Mouse (Mus musculus) CD4-positive helper T cell, adult 2 months (primary cell): Measurements from ENCODE around the gene Krtap10-10.
"Not testable (repeated sequence)": the region's sequence is repeated elsewhere in the genome, so short reads cannot be mapped to it uniquely, and the experiment has no call there.

Experiments
- DNase-seq: peaks from one replicate; pipeline ENCODE4 v3.0.0-alpha.2; 2012; ENCODE audit warnings: low read depth, missing footprints, low spot score

Gene Krtap10-10

DNA sequence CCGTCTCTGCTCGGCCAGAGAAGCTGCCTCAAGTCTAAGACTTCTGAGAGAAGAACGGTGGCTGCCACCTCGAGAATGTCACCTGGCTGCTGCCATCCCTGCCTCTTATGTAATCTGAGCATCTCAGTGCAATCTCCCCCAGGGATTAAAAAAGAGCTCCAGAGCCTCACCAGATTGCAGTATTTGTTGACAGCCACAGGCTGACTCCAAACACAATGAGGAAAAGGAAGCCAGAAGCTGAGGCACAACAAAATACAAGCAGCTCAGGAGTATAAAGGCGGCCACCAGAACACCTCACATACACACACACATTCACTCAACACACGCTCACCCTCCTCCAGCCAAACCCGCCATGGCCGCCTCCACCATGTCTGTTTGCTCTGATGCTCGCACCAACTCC lies at the start of gene Krtap10-10:
Krtap10-10 (plus strand) TSS at position 301 of the 400 bp plus-strand sequence.
- DNase-seq: no peak

DNA sequence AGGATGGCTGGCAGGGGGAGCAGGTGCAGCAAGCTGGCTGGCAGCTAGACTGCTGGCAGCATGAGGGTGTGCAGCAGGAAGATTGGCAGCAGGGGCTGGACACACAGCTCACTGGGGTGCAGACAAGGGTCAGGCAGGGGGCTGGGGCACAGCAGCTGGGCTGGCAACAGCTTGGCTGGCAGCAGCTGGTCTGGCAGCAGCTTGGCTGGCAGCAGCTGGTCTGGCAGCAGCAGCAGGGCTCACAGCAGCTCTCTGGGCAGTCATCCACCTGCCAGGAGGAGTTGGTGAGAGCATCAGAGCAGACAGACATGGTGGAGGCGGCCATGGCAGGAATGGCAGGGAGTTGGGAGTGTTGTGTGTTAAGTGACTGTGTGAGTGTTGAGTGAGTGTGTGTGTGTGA lies 47.9 kb upstream of the Krtap10-10 start, which contains the start of gene Gm7137:
Gm7137 (minus strand) TSS at position 325 of the 400 bp plus-strand sequence.
- not testable (repeated sequence) for DNase-seq

- no peak for DNase-seq
Measured at GRCm38 (mm10) chr10:77788621-77789020, 47.1 kb upstream of the Krtap10-10 start.

GRCm38 (mm10) chr10:77794976-77795375 lies 40.8 kb upstream of the Krtap10-10 start, which contains the start of gene Gm9639:
Gene Gm9639 (minus strand): TSS chr10:77795076.
- no peak for DNase-seq

- no peak for DNase-seq
Measured at GRCm38 (mm10) chr10:77797677-77798076, 38.1 kb upstream of the Krtap10-10 start.

GRCm38 (mm10) chr10:77798164-77798920 lies 37.4 kb upstream of the Krtap10-10 start:
- not testable (repeated sequence) for DNase-seq

DNA sequence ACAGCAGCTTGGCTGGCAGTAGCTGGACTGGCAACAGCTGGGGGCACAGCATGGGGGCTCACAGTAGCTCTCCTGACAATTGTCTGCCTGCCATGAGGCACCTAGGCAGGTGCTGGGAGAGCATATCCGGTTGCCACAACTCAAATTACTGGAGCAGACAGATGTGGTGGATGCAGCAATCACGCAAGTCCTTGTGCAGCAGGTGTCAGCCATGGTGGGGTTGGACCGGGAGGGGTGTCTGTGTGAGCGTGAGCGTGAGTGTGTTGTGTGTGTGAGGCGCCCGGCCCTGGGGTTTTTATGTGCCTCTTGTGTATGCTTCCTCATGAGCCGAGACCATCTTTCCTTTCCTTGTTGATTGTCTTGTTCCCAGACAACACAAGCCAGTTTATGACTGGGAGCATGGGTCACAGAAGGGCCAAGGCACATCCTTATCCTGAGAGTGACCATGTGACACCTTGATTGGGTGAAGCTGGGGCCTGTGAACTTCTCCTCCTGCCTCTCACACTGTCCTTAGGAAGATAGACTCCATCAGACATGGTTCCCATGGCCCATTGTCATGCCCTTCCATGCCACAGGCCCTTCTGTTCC lies 36.7 kb upstream of the Krtap10-10 start, which contains the start of gene Gm19668:
Gm19668 (minus strand) TSS at position 213 of the 588 bp plus-strand sequence.
- DNase-seq: no peak

DNA sequence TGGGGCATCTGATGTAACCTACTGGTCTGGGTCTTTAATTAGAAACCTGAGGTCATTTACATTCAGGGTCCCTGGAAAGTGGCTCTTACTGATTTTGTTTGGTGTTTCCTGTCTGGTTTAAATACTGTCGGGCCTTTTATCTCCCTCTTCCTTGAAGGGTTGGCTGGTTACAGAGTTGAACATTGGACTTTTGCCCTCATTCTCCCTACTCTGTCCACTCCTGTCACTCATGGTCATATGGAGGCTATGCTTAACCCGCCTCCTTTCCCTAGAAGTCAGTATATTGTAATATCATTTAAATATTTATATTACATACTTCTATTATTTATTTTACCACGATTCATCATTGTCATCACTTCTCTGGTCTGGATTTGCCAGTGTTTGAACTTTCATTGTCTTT lies 31.7 kb upstream of the Krtap10-10 start:
- DNase-seq: no peak

- DNase-seq: no peak
Measured at GRCm38 (mm10) chr10:77811743-77812142, 24.0 kb upstream of the Krtap10-10 start, which contains the start of gene Gm9507. Gene Gm9507 (minus strand): TSS chr10:77811843.

- DNase-seq: no peak
Measured at GRCm38 (mm10) chr10:77814382-77814781, 21.4 kb upstream of the Krtap10-10 start, which contains the start of gene Gm2696. Gene Gm2696 (plus strand): TSS chr10:77814682.

GRCm38 (mm10) chr10:77815514-77815913 lies 20.2 kb upstream of the Krtap10-10 start:
- DNase-seq: peak; percentile 24

DNA sequence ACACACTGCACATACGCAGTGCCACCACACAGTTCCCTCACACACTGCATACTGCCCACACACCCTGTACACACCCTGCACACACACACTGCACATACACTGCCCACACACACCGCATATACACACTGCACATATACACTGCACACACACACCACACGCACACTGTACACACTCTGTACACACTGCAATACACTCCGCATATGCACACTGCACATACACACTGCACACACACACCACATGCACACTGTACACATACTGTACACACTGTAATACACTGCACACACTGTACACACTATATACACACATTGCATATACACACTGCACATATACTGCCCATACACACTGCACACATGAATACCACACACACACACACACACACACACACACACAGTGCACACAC lies 17.2 kb upstream of the Krtap10-10 start:
- DNase-seq: no peak

- no peak for DNase-seq
Measured at GRCm38 (mm10) chr10:77819203-77819602, 16.5 kb upstream of the Krtap10-10 start.

DNA sequence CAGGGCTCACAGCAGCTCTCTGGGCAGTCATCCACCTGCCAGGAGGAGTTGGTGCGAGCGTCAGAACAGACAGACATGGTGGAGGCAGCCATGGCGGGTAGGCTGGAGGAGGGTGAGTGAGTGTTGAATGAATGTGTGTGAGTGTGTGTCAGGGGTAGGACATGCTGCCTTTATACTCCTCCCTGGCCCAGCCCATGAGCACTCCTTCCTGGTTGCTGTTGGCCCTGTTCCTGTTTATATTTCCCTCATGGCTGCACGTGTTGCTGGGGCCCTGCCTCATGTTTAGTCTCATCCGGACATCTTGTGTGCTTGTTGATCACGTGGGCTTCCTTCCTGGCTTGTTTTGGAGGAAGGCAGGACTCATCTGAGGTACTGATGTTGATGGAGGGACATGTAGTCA lies 8.8 kb upstream of the Krtap10-10 start, which contains the start of gene Krtap10-4:
Krtap10-4 (minus strand) TSS at position 145 of the 400 bp plus-strand sequence.
- no peak for DNase-seq

DNA sequence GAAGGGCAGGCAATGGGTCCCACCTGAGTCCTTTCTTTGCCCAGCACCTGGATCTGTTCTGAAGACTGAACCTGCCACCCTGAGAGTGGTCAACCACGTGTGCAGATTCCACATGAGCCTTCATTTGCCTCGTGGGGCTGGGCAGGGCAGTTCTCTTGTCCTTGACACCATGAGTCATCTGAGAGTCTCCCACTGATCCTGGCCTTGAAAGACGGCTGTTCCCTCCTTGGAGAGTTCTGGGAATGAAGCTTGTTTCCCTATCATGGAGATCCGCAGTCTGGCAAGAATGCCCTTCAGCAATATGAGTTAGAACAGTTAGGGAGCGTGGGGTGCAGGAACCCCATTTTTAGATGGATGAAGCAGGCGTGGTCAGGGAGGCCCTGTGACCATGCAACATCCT lies 3.3 kb downstream of the Krtap10-10 start:
- no peak for DNase-seq

GRCm38 (mm10) chr10:77846503-77846902 lies 10.8 kb downstream of the Krtap10-10 start, which contains the start of gene Gm36176:
Gene Gm36176 (plus strand): TSS chr10:77846803.
- DNase-seq: no peak

DNA sequence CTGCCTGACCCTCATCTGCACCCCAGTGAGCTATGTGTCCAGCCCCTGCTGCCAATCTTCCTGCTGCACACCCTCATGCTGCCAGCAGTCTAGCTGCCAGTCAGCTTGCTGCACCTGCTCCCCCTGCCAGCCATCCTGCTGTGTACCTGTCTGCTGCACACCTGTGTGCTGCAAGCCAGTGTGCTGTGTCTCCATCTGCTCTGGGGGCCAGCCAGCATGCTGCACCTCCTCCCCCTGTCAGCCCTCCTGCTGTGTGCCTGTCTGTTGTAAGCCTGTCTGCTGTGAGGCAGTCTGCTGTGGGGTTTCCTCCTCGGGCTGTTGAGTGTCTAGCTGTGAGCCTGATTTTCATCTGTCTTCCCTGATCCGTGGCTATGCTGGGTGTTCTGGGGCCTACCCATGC lies 11.2 kb downstream of the Krtap10-10 start:
- no peak for DNase-seq

DNA sequence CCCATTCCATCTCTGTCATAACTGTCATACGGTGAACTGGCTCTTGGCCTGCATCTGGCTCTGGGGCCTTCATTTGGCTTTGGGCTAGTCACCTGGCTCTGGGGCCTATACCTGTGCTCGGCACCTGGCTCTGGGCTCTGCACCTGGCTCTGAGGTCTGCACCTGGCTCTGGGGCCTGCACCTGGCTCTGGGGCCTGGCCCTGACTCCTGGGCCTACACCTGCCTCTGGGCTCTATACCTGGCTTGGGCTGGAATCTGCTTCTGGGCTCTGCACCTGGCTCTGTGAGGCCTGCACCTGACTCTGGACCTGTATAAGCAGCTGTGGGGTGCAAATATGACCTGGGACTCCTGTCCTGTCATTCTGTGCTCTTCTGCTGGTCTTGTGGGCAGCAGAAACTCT lies 11.8 kb downstream of the Krtap10-10 start:
- DNase-seq: no peak

GRCm38 (mm10) chr10:77852559-77852958 lies 16.8 kb downstream of the Krtap10-10 start, which contains the start of gene Gm10318:
Gene Gm10318 (plus strand): TSS chr10:77852859.
- DNase-seq: no peak

- DNase-seq: no peak
Measured at GRCm38 (mm10) chr10:77861675-77862074, 25.9 kb downstream of the Krtap10-10 start, which contains the start of gene Gm3285. Gene Gm3285 (plus strand): TSS chr10:77861975.

DNA sequence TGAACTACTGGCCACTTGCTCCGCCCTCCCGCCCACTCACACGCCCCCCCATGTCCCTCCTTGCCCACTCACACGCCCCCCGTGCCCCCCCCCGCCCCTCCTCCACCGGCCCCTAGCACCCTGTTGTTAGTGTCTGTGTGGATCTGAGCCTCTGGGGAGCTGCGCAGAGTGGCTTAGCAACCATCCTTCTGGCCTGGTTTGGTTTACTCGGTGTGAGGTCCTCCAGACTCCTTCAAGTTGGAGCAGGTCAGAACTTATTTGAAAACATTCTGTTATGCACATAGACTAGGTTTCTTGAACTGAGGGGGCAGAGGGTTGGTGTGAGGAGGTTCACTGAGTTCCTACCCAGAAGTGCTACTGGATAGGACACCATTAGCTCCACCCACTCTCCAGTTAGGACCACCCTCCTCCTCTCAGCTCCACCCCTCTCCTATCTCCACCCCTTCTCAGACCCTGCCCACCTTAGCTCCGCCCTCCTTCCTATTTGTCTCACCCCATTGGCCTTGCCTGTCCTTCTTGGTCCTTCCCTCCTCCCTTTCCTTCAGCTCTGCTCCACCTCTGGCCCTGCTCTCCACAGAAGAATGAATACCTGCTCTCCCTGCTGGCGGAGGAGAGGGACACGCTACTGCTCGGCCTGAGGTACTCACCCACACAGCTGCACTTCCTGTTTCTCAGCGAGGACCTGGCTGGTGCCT lies 28.5 kb downstream of the Krtap10-10 start:
- DNase-seq: peak; percentile 69

GRCm38 (mm10) chr10:77864762-77865143 lies 29.0 kb downstream of the Krtap10-10 start:
- no peak for DNase-seq
